Mouse (Mus musculus) brain, embryonic 14.5 days (tissue): Measurements from ENCODE around the gene Spg20.

Experiments
- CTCF ChIP-seq: fragments of 200-500 bp; IDR thresholded peaks from 2 replicates; pipeline ENCODE4 v1.5.1; 2012; ENCODE audit warnings: inconsistent platforms, mild to moderate bottlenecking, moderate library complexity, borderline replicate concordance; ENCODE audit not compliant: insufficient read depth, insufficient read length; ENCODE audit errors: extremely low read depth
- POLR2A ChIP-seq: fragments of 200-500 bp; IDR thresholded peaks from 2 replicates; pipeline ENCODE4 v1.6.1; 2012; ENCODE audit warnings: mild to moderate bottlenecking, inconsistent platforms, borderline replicate concordance; ENCODE audit not compliant: poor library complexity, insufficient read depth, insufficient read length, severe bottlenecking; ENCODE audit errors: extremely low read depth

GRCm38 (mm10) chr3:55074576-55075293, 37.2 kb upstream of the Spg20 start:
- TF ChIP-seq POLR2A (no peak), CTCF (no peak)
